Mouse (Mus musculus): ENCODE measurements at regions not wholly inside any gene's neighbourhood (a gene's known extent, or its start where the extent isn't known, plus 50 kb on each side); places are given as distances from the start of the nearest gene placed in this dataset.

DNA sequence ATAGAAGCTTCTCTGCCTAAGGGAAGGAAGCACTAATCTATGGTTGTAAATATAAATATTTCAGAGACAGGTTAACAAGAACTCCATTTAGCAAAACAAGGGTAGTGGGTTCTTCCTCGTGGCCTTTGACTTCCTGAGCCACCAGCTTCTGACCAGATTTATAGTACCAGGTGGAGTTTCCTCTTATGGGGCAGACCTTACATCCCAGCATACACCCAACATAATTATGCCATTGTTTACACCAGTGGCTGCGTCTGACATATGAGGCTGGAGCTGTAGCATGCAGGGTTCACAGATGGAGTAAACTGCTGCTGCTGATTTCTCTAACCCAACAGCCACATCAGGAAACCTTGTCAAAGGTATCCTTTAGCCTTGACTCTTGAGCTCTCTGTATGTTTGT is 75.5 kb downstream of the Trib2 start:
- DNase-seq = no peak

GRCm38 (mm10) chr12:15738989-15739388 is 77.7 kb downstream of the Trib2 start:
- DNase-seq = peak in 1 of 2 experiments; percentile 45

DNA sequence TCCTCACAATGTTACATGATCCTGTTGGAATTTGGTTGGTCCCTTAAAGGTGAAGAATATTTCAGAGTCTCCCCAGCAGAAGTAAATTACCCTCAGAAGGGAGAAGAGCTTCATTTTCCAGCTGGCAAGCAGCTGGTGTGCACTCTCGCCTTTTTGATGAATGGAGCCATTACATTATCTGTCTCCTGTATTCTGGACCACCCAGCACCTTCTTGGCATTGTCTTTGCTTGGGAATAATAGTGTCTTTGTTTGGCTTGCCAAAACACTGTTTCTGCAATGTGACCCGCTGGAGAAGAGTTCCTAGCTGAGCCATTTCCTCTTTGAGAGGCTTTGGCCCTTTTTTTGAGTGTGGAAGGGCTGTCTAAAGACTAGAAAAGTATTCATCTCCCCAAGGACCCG is 85.5 kb downstream of the Trib2 start:
- no peak for DNase-seq

GRCm38 (mm10) chr12:15729696-15730095 is 87.0 kb downstream of the Trib2 start:
- DNase-seq = no peak

GRCm38 (mm10) chr12:15723529-15723928 is 93.2 kb downstream of the Trib2 start:
- DNase-seq = no peak

DNA sequence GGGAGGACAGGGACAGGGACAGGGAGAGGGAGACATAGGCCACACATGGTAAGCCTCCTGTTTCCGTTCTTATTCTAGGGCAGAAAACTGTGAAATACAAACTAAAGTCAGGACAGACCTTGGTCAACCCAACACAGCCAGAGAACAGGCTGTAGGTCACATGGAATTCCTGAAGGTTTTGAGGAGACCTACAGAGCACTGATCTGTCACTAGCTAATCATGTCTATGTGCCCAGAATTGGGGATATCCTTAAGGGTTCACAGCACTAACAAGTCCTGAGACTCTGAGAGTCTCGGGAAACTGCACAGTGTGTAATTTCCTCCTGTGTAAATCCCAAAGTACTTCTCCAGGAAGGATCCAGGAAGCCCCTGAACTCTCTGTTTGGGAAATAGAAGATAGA is 94.6 kb downstream of the Trib2 start:
- no peak for DNase-seq

DNA sequence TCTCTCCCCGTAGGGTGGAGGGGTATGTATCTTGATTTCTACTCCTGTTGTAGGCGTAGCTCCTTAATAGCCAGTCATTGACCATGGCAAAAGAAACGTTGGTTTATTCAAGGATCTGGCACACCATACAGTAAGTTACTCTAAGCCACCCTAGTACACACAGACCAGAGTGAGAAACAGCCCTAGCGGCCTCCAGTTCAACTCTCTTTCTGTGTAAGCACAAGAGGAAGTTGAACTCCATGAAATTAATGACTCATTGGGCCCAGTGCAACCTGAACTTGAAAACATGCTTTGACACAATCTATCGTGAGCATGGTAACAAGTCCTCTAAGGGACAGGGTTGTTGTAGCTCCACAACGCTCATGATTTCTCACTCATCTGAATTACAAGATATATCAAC is 96.6 kb downstream of the Trib2 start:
- DNase-seq = no peak

GRCm38 (mm10) chr12:15718827-15719226 is 97.9 kb downstream of the Trib2 start:
- DNase-seq = peak; percentile 26 to 56

DNA sequence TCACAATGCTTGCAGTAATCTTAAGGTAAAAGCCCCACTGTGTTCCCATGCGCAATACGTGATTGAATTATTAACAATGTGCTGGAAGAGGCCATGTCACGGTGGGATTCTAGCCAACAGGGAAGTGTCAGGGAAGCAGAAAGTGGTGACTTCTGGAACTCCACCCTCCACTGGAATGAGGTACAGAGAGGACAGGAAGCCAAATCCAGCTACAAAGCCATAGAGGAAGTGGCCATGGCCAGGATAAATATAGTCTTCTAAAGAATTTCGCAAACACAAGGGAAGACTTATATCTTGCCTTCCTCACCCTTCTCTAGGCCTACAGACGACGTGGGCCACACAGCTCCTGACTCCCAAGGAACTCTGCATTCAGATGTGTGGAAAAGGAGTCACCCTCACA is 98.7 kb downstream of the Trib2 start:
- peak; percentile 70 to 83 for DNase-seq

DNA sequence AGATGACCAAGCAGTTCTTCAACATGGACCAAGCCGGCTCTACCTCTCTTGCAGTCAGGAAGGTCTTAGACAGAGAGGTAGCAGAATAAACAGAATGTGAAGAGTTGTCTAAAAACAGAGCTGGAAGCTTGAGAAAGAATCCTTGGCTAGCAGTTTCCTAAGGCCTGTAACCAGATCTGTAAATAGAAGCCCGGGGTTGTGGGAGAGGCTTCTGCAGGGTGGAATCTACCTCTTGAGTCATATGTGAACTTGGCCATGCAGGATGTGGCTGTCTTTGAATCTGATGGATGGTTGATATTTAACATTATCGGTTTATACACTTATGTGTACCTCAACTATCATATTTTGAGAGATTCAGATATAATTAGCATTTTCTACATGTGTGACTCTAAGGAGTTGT is 99.4 kb downstream of the Trib2 start:
- no peak for DNase-seq

- DNase-seq = no peak
Measured at GRCm38 (mm10) chr12:15713623-15714022, 103.1 kb downstream of the Trib2 start.

DNA sequence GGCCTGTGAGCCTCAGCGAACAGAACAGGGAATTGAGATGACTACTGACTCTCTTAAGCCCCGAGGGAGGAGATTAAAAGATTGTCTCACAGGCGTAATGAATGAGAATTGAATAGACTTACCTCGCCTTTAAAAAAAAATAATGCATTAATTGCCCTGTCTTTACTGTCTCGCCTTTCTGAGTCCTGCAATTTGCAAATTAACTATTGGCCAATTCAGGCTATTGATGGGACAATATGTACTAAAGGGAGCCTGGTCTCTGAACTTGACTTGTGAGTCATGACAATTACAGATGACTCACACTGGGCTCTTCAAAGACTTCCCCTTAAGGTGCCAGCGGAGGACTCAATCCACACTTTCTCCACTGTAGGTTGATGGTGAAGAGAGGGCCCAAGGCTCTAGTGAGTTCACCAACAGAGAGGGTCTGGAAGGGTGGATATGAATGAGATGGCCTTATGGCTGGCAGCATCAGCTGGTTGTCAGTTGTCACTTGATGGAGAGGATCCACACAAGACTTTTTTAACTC is 109.1 kb downstream of the Trib2 start:
- no peak for DNase-seq

GRCm38 (mm10) chr12:15704412-15704811 is 112.3 kb downstream of the Trib2 start:
- peak; percentile 81 to 86 for DNase-seq

GRCm38 (mm10) chr12:15702137-15702536 is 114.6 kb downstream of the Trib2 start:
- no peak for DNase-seq

- DNase-seq = no peak
Measured at GRCm38 (mm10) chr12:15698829-15699228, 117.9 kb downstream of the Trib2 start.

DNA sequence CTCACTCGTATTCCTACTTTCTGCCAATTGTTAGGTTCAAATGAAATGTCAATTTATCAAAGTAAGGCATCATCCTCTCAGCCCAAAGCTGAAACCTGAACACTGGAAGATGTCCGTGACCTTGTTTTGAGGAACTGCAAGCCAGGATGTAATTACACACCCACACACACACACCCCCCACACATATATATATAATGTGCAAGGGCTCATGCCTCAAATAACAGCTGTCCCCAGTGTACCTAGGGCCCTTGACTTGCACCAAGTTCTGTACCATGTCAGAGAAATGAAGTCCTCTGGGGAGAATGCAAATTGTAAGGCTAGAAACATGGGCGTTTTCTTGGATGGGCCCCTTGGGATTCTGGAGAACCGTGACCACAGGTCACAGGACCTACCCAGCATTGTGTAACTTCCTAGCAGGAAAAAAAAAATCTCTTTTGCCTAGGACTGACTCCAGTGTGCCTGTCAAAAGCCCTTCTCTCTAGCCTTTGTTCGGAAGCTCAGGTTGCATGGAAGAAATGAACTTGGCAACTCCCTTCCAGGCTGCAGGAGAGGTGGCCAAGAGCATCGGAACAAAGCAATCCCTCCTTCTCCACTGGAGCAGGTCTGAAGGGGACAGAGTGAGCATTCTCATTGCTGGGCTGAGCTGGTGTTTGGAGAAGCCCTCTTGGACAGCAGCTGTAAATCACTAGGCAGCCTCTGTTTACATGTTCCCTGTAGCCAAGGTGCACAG is 118.5 kb downstream of the Trib2 start:
- DNase-seq = peak; percentile 5 to 16

DNA sequence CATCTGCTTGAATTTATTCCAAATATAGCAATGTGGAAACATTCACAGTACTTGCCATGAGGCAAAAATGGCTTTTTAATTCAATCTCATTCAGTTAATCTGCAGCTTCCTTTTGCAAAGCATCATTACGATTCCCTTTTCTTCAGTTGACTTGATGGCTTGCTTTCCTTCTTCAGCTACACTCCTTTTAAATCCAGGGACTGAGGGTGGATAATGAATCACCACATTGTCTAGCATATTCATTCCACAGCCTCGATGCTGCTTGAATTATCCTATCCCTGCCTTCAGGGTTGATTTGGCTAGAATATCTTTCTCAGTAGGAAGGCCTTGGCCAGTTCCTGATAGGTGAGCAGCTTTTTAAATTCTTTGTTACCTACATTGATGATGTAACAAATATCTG is 128.4 kb downstream of the Trib2 start:
- no peak for DNase-seq

GRCm38 (mm10) chr12:15684311-15684710 is 132.4 kb downstream of the Trib2 start:
- DNase-seq = peak; percentile 14 to 65

DNA sequence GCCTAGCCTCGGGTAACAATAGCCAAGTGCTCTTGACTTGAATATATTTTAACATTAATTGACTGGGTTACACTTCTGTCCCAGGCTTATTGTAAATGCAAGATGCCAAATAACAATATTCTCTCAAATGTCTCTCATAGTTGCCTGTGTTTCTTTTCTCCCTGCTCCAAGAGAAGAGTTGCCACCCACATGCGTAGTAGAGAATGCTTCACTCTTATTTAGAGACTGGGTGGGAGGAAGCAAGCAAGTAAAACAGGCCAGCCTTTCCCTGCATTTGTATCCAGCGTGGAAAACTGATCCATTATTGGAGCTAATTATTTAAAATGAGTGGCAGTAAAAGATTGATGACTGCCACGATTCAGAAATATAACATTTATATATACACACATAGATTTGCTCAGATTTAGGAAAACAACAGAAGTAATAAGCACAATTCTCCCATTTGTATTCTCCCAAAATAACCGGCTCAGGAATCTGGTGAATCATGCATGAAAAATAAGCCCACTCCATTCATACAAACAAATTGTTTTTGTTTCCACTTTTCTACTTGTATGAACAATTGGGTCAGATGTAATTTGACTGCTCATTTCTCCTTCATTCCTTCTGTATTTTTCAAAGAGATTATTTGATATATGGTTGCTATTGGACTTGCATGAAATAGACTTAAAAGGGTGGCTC is 134.9 kb downstream of the Trib2 start:
- DNase-seq = no peak

GRCm38 (mm10) chr12:15676127-15676526 is 140.6 kb downstream of the Trib2 start:
- DNase-seq = peak in 1 of 2 experiments; percentile 10

GRCm38 (mm10) chr12:15659755-15660154 is 157.0 kb downstream of the Trib2 start:
- DNase-seq = no peak

DNA sequence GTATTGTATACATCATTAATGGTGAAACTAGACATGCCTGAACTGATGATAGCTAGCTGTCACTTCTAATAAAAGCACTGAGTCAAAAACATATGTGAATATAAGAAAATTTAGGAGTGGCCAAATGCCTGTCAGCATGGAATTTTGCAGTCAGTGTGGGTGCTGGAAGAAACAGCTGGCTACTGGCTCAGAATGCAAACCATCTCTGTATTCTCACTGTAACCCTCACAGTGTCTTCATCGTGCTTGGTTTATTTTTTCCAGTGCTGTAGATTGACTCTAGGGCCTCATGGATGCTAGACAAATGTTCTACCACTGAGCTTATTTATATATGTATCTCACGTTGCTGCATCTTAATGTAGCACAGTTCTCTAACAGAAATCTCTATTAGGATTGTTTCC is 157.4 kb downstream of the Trib2 start:
- no peak for DNase-seq

DNA sequence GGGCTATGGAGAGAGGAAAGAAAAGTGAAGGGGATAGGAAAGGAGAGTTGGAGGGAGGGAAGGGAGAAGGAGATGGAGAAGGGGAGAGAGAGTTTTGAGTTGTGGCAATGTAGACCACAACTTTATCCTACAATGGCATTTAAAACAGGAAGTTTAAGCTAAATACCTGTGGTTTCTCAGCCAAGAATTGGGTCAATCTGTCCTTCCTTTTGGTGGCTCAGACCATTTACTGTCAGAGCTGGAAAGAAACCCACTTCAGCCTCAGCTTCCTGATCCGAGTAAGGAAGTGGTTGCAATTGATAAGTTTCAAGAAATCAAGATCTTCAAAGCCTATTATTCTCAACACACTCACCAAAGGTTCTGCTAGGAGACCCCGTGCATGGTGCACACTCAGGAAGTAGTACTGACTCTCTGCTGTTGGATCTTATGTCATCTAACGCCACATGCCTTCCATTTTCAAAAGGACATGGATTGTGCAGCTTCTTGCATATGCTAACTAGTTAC is 158.9 kb downstream of the Trib2 start:
- DNase-seq = no peak

- no peak for DNase-seq
Measured at GRCm38 (mm10) chr12:15654585-15654984, 162.1 kb downstream of the Trib2 start.
